Mouse (Mus musculus) adrenal gland, postnatal 25 days (tissue): ENCODE results near the gene Lonp2. TPM values are rescaled to one million over a fixed set of nuclear protein-coding genes. Genes with fewer than 3 reads are reported as not detected.
A peak's percentile ranks its signal among the peaks of the same experiment; 100 is the strongest.

Source experiments
- DNase-seq: peaks from one replicate; pipeline ENCODE4 v3.0.0; 2021; ENCODE audit warnings: mixed read lengths
- long read RNA-seq: library from polyadenylated mRNA; stranded (forward); transcript quantifications from one replicate; pipeline ENCODE4 v2.0.0, GENCODE M21; 2021
- total RNA-seq: library from RNA; stranded (reverse); gene quantifications from 2 replicates; pipeline ENCODE4 v1.2.3, GENCODE M21; 2021

The Lonp2 gene
- total RNA-seq: 108 and 109 TPM in 2 replicates
- long read RNA-seq, transcript Lonp2-203 (13 exons, 2,372 nt): minor isoform, 11 of 297 reads
- long read RNA-seq, transcript Lonp2-201 (15 exons, 2,860 nt): major isoform, 239 of 297 reads
- long read RNA-seq, partial matches to known transcripts: 32 of 297 reads
- long read RNA-seq, other reads (novel, unspliced or antisense): 15 of 297 reads

GRCm38 (mm10) chr8:86623911-86624731 is at the start of gene Lonp2:
Lonp2 (plus strand) TSS chr8:86624043.
- DNase-seq: peak; percentile 99

GRCm38 (mm10) chr8:86577547-86577946 is 46.3 kb upstream of the Lonp2 start:
- DNase-seq: no peak

DNA sequence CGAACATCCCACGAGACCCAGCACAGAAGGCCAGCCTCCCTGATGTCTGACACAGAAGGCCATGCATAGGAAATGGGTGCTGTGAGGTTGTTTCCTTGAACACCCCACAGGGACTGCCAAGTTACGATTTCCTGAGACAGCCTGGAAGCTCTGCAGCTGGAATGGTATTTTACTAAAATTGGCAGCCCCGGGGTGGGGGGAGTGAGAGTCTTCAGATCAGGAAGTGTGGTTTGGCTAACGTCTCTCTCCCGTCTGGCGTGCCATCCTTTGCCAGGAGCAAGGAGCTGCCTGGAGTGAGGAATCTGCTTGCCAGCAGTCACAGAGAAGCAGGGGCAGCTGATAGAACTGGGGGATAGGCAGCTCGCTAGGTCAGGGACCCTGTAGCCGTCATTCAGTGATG is 45.8 kb upstream of the Lonp2 start:
- peak; percentile 26 for DNase-seq

DNA sequence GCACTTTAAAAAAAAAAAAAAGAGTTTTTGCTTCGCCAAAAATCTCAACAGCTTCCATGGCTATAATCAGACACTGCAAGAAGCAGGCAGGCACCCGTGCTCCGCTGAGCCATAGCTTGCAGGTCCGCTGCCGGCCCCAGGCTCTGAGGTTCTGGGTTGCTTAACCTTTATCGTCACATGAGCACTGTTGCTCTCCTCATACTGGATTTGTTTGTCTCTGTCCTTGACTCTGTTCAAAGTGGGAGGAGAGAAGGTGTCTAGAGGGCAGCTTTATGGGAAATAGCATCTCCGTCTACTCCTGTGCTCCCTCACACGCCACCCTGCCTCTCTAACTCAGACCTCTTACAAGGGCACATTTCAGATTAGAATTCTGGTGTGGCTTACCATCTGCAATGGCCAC is 45.1 kb upstream of the Lonp2 start:
- DNase-seq: no peak

GRCm38 (mm10) chr8:86580458-86580857 is 43.4 kb upstream of the Lonp2 start, which contains the start of gene Abcc12:
Abcc12 (minus strand) TSS chr8:86580686.
- DNase-seq: no peak

DNA sequence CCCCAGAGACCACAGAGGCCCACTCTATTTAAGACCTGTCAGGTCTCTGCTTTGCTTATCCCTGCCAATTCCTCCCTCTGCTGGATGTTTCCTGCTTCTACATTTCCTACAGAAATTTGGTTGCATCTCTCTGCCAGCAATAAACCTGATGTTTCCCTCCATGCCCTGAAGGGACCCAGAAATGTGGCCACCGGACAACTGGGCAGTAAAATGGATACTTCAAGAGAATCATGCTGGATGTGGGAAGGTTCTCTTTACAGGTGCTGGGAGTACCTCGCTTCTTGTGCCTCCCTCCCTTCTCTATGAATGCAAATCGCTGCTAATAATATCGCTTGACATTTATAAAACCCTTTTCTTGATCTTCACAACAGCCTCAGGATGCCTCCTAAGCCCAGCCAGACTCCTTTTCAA is 41.9 kb upstream of the Lonp2 start:
- DNase-seq: no peak

DNA sequence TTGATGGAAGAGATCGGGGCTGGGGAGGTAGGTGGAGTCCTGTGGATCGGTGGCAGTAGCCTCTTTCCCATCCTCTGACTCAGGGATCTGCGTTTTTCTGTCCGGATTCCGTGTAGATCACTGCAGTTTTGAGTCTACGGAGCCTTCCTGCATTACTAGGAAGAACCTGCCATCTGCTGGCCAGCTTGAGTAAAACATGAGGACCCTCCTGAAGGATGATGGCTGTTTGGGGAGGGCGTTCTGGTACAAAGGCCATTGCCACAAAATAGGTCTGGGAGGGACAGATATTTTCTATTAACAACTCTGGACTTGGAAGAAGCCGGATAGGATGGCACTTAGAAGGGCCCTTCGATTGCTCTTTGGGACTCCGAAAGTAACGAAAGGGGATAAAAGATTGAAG is 38.7 kb upstream of the Lonp2 start:
- peak; percentile 77 for DNase-seq

DNA sequence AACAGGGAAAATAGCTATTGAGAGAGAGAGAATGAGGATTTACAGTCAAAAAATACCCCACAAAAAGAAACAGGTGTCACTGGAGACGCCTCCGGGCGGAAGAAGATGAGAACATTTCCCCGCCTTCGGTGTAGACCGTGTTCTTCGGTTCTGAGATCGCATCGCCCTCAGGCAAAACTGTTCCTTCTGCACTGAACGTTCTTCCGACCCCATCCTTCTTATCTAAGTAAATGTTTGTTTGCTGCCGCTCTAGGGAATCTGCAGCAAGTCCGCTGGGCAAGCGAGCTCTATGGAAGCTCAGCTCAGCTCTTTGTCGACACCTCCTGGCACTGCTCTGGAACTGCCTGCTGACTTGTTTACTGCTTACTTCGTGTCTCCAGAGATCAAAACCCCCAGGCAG is 38.3 kb upstream of the Lonp2 start:
- DNase-seq: peak; percentile 67

GRCm38 (mm10) chr8:86586058-86586457 is 37.8 kb upstream of the Lonp2 start:
- DNase-seq: no peak

GRCm38 (mm10) chr8:86586642-86587041 is 37.2 kb upstream of the Lonp2 start:
- DNase-seq: no peak

GRCm38 (mm10) chr8:86588338-86588737 is 35.5 kb upstream of the Lonp2 start:
- DNase-seq: no peak

DNA sequence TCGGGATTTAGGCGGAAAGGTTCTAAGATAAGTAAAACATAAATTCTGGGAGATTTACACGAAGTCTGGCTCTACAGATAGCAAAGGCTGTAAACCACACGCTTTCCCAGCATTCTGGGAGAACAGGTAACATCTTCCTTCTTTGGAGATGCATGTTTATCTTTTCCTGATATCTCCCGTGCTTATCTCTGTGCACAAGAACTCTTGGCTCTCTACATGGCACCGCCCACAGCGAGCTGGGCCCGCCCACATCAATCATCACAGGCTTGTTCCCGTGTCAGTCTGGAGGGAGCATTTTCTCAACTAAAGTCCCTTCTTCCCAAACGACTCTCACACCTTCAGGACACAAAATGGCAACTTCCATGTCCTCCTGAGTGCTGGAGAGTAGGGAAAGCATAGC is 30.7 kb upstream of the Lonp2 start:
- no peak for DNase-seq

- no peak for DNase-seq
Measured at GRCm38 (mm10) chr8:86594159-86594796, 29.6 kb upstream of the Lonp2 start.

DNA sequence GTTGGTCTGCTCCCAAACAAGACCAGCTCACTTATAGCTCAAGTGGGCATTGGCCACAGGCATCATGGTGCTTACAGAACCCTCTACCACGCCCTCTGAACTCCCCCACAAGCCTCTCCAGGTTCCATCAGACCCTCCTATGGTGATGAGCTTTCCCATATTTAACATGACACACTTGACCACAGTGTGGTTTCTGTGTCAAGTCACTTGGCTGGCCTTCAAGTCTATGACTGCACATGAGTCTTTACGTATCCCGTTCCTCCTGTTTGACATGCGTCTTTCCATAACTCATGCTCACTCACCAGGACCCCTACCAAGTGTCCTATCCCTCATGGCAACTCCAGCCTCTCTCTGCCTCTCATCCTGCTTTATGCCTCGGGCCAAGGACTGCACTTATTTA is 28.2 kb upstream of the Lonp2 start:
- no peak for DNase-seq

DNA sequence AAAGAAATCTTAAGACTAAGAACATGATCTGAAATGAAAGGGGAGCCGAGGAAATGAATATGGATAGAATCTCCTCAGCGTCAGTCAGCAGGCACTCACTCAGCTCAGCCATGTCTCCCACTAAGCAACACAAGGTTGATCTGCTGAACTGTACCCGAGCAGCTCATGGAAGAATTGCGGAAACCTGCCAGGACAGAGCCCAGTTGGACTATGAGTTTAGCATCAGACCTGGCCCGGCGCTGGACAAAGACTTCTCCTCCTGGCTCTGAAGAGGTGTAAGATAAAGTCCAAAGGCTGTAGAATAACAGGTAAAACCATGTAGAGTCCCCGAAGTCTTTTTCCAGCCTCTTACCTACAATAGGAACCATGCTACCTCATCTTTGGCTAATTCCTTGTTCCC is 26.2 kb upstream of the Lonp2 start:
- DNase-seq: no peak

- no peak for DNase-seq
Measured at GRCm38 (mm10) chr8:86599299-86599698, 24.5 kb upstream of the Lonp2 start.

DNA sequence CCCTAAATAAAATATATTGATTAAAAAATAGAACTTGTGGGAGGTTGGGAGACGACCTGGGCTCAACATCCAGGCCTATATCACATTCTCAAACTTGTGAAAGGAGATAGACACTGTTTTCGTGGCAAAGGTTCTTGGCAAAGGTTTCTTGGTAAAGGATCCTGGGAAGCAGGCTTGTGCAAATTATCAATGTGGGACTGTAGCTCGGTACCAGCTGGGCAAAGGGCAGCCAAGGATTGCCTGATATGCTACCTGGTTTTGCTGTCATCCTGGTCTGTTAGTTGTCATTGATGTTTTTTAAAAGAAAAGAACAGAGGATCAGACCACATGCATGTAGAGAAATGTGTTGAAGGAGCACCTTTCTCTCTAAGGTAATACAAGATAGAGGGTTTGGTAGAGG is 23.5 kb upstream of the Lonp2 start:
- DNase-seq: no peak

GRCm38 (mm10) chr8:86603174-86603573 is 20.7 kb upstream of the Lonp2 start:
- DNase-seq: no peak

GRCm38 (mm10) chr8:86604676-86605075 is 19.2 kb upstream of the Lonp2 start:
- no peak for DNase-seq

DNA sequence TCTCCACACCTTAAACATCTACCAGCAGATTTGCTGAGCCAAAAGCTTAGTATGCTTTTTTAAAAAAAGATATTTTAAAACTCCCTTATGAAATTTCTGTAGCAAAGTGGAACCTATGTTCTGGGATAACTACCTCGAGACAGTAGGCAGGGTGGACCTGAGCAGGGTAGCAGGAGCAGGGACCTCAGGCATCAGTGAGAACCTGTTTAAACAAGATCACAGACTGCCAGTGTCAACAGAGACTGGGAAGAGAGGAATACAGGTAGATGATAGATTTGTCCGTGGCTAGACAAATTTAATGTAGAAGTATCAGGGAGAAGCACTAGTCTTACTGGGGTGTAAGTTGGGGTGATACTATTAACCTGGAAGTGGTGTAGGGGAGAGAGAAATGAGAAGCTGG is 10.0 kb upstream of the Lonp2 start:
- no peak for DNase-seq

GRCm38 (mm10) chr8:86615095-86615769 is 8.6 kb upstream of the Lonp2 start:
- DNase-seq: no peak

DNA sequence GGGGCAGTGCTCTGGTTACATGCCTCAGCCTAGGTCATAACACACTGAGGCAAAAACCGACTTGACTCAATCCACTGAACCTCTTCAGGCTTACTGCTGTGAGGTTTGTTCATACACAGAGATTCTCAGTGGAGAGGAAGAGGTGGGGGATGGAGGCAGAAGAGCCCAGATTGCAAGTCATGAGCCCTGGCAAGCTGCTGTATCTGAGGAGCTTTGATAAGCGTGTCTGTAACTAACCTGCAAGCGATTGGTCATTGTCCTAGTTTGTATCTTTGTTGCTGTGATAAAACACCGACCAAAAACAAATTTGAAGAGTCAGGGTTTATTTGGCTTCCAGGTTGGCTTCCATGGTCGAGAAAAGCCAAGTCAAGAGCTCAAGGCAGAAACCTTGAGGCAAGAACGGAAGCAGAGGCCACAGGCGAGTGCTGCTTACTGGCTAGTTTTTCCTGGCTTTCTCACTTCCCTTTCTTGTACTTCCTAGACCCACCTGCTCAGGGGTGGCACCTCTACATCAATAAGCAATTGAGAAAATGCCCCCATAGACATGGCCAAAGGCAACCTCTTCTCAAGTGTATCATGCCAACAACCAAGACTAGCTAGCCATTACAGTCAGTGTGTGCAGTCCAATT is 6.0 kb upstream of the Lonp2 start:
- no peak for DNase-seq

- no peak for DNase-seq
Measured at GRCm38 (mm10) chr8:86623551-86623910, 312 bp upstream of the Lonp2 start.
